27 mouse cellular contexts compared by ENCODE assay signal in genomic region chr11:88053821-88054220, GRCm38 (mm10). TPM values are rescaled to one million over a fixed set of nuclear protein-coding genes. Genes with fewer than 3 reads are reported as not detected.
DNase-seq lines count a peak whose midpoint lies in the region; ATAC-seq lines count a peak whose summit lies in the region.
"Had no signal": no experiment of that assay in that cellular context is flagged by ENCODE, and none has a peak within 500 bp of the region (broad histone marks: within the 10 kb centered on the region; RNA-seq: fewer than 3 reads in every experiment).

No protein-coding gene starts in this region.

- H3K9me3 ChIP-seq in kidney, embryonic 16.5 days (ENCODE audit: low read length): no peaks in the 10 kb centered on the region
- H3K9me3 ChIP-seq in midbrain, embryonic 12.5 days: no peaks in the 10 kb centered on the region
- H3K9me3 ChIP-seq in midbrain, embryonic 10.5 days (replicated peaks): no peaks in the 10 kb centered on the region
- H3K9me3 ChIP-seq: embryonic facial prominence, embryonic 15.5 days; G1E; heart, embryonic 15.5 days; hindbrain, embryonic 12.5 days; neural tube, embryonic 15.5 days; stomach, embryonic 15.5 days had no signal

- no peaks in the 10 kb centered on the region for H3K27me3 ChIP-seq in kidney, embryonic 16.5 days (ENCODE audit: insufficient read depth, low read length)
- H3K27me3 ChIP-seq in midbrain, embryonic 12.5 days: no peaks in the 10 kb centered on the region
- no peaks in the 10 kb centered on the region for H3K27me3 ChIP-seq in midbrain, embryonic 10.5 days (ENCODE audit: low read depth, poor library complexity, severe bottlenecking)
- H3K27me3 ChIP-seq: embryonic facial prominence, embryonic 15.5 days; heart, embryonic 15.5 days; hindbrain, embryonic 12.5 days; neural tube, embryonic 15.5 days; stomach, embryonic 15.5 days had no signal

- H3K27ac ChIP-seq in kidney, embryonic 16.5 days (ENCODE audit: low read length): no peak overlapping the region
- H3K27ac ChIP-seq in midbrain, embryonic 12.5 days (replicated peaks): 0 out of 2 replicates have a peak overlapping the region, but pooled peaks have one; percentile 7
- H3K27ac ChIP-seq in midbrain, embryonic 10.5 days (replicated peaks): no peak overlapping the region
- H3K27ac ChIP-seq: embryonic facial prominence, embryonic 15.5 days; heart, embryonic 15.5 days; hindbrain, embryonic 12.5 days; left cerebral cortex, adult 2 months; neural tube, embryonic 15.5 days; stomach, embryonic 15.5 days had no signal

- 65% methylated on average over 3 of the region's 3 CpGs for WGBS in kidney, embryonic 16.5 days
- 61% methylated on average over 3 of the region's 3 CpGs for WGBS in midbrain, embryonic 12.5 days
- WGBS in midbrain, embryonic 10.5 days: 64% methylated on average over 3 of the region's 3 CpGs

- peaks cover 25% of the 10 kb centered on the region for H3K4me1 ChIP-seq in kidney, embryonic 16.5 days (ENCODE audit: insufficient read depth, low read length)
- H3K4me1 ChIP-seq in midbrain, embryonic 12.5 days: peaks cover 26% of the 10 kb centered on the region
- peaks cover 35% of the 10 kb centered on the region for H3K4me1 ChIP-seq in midbrain, embryonic 10.5 days

- DNase-seq in gastrocnemius, postnatal 10 days: peak; percentile 26
- no peak for DNase-seq in gastrocnemius, adult 8-10 months (ENCODE audit: low spot score in 2 of 2)
- DNase-seq in kidney, adult 11 months: no peak
- DNase-seq in midbrain, embryonic 10.5 days (ENCODE audit: low spot score): no peak
- DNase-seq in spleen, adult 12 weeks (ENCODE audit: low spot score): no peak
- DNase-seq: adrenal gland, adult 8-10 months; cerebellum, adult 11-12 months; gastrocnemius, postnatal 25 days; kidney, adult 2 months; kidney, postnatal 10 days; lung, adult 18-20 months; lung, postnatal 4 days; right cerebral cortex, adult 18-20 months; right cerebral cortex, postnatal 4 days; thymus, adult 2 months; thymus, postnatal 4 days had no signal

- no peak overlapping the region for H3K4me3 ChIP-seq in kidney, embryonic 16.5 days (ENCODE audit: low read length)
- H3K4me3 ChIP-seq in midbrain, embryonic 12.5 days: no peak overlapping the region
- no peak overlapping the region for H3K4me3 ChIP-seq in midbrain, embryonic 10.5 days
- H3K4me3 ChIP-seq: embryonic facial prominence, embryonic 15.5 days; heart, embryonic 15.5 days; hindbrain, embryonic 12.5 days; left cerebral cortex, adult 2 months; neural tube, embryonic 15.5 days; stomach, embryonic 15.5 days had no signal

- peaks cover 19% of the 10 kb centered on the region; the same call in 1 of the 2 replicates for H3K36me3 ChIP-seq in kidney, embryonic 16.5 days (ENCODE audit: insufficient read depth, low read length)
- peaks cover 31% of the 10 kb centered on the region for H3K36me3 ChIP-seq in midbrain, embryonic 12.5 days
- peaks cover 65% of the 10 kb centered on the region for H3K36me3 ChIP-seq in midbrain, embryonic 10.5 days

- no peak overlapping the region for H3K4me2 ChIP-seq in kidney, embryonic 16.5 days (replicated peaks; ENCODE audit: low read depth, low read length)
- H3K4me2 ChIP-seq in midbrain, embryonic 12.5 days (replicated peaks): no peak overlapping the region
- H3K4me2 ChIP-seq: embryonic facial prominence, embryonic 15.5 days; heart, embryonic 15.5 days; hindbrain, embryonic 12.5 days; neural tube, embryonic 15.5 days; stomach, embryonic 15.5 days had no signal

- ATAC-seq in kidney, embryonic 16.5 days (ENCODE audit: low FRiP score, low TSS enrichment): peak; percentile 39; the same call in 1 of the 2 replicates
- ATAC-seq in midbrain, embryonic 12.5 days (ENCODE audit: low FRiP score, low read depth): no peak
- ATAC-seq: activated CD4-positive, CD25-positive, alpha-beta regulatory T cell, adult 4 months; forebrain, embryonic 16.5 days had no signal

- no peak overlapping the region for H3K9ac ChIP-seq in kidney, embryonic 16.5 days (replicated peaks; ENCODE audit: low read length)
- no peak overlapping the region for H3K9ac ChIP-seq in midbrain, embryonic 12.5 days (replicated peaks)
- H3K9ac ChIP-seq: embryonic facial prominence, embryonic 15.5 days; heart, embryonic 15.5 days; hindbrain, embryonic 12.5 days; neural tube, embryonic 15.5 days; stomach, embryonic 15.5 days had no signal

RNA-seq across cellular contexts. Expression of gene Srsf1, which starts 6.6 kb away (rescaled TPM):
- 100 to 1,000 TPM in 1 of 2 experiments, 10 to 100 TPM in 1; 89.5 to 128 TPM for total RNA-seq in gastrocnemius, postnatal 10 days (2021)
- 10 to 100 TPM; 52.7 to 62.4 (median 59.0) TPM for total RNA-seq in gastrocnemius, adult 8-10 months (2022)
- polyA plus RNA-seq in kidney, embryonic 16.5 days (2015; fragmentation: Nextera tagmentation; extraction: Ambion mirVana): 283 and 306 TPM in 2 replicates
- 484 and 550 TPM in 2 replicates for polyA plus RNA-seq in midbrain, embryonic 12.5 days (2016; fragmentation: Nextera tagmentation; extraction: Ambion mirVana)
- polyA plus RNA-seq in midbrain, embryonic 10.5 days (2016; fragmentation: Nextera tagmentation; extraction: Ambion mirVana): 413 and 417 TPM in 2 replicates

RNA-seq across cellular contexts. Expression of gene Vezf1, which starts 14.3 kb away (rescaled TPM):
- 10 to 100 TPM; 44.0 to 46.4 TPM for total RNA-seq in gastrocnemius, postnatal 10 days (2021)
- total RNA-seq in gastrocnemius, adult 8-10 months (2022): 100 to 1,000 TPM in 1 of 4 experiments, 10 to 100 TPM in 3; 98.6 to 102 (median 98.9) TPM
- 40.2 and 44.3 TPM in 2 replicates for polyA plus RNA-seq in kidney, embryonic 16.5 days (2015; fragmentation: Nextera tagmentation; extraction: Ambion mirVana)
- polyA plus RNA-seq in midbrain, embryonic 12.5 days (2016; fragmentation: Nextera tagmentation; extraction: Ambion mirVana): 88.6 and 95.5 TPM in 2 replicates
- polyA plus RNA-seq in midbrain, embryonic 10.5 days (2016; fragmentation: Nextera tagmentation; extraction: Ambion mirVana): 70.5 and 73.9 TPM in 2 replicates

RNA-seq across cellular contexts. Expression of gene Cuedc1, which starts 44.0 kb away (rescaled TPM):
- total RNA-seq in gastrocnemius, postnatal 10 days (2021): 10 to 100 TPM; 50.5 to 60.6 TPM
- total RNA-seq in gastrocnemius, adult 8-10 months (2022): 100 to 1,000 TPM; 108 to 156 (median 116) TPM
- polyA plus RNA-seq in kidney, embryonic 16.5 days (2015; fragmentation: Nextera tagmentation; extraction: Ambion mirVana): 14.6 and 14.7 TPM in 2 replicates
- 40.5 and 45.7 TPM in 2 replicates for polyA plus RNA-seq in midbrain, embryonic 12.5 days (2016; fragmentation: Nextera tagmentation; extraction: Ambion mirVana)
- polyA plus RNA-seq in midbrain, embryonic 10.5 days (2016; fragmentation: Nextera tagmentation; extraction: Ambion mirVana): 26.4 and 27.2 TPM in 2 replicates
